Comparison of ENCODE assay signal across 9 mouse cellular contexts in genomic region chr3:95686492-95687167, GRCm38 (mm10). TPM values are rescaled to one million over a fixed set of nuclear protein-coding genes. Genes with fewer than 3 reads are reported as not detected.
DNase-seq lines count a peak whose midpoint lies in the region; ATAC-seq and TF ChIP-seq lines count a peak whose summit lies in the region.
"Had no signal": no experiment of that assay in that cellular context is flagged by ENCODE, and none has a peak within 500 bp of the region (broad histone marks: within the 10 kb centered on the region; RNA-seq: fewer than 3 reads in every experiment).

No protein-coding gene starts in this region.

- no peaks in the 10 kb centered on the region for H3K27me3 ChIP-seq in heart, embryonic 16.5 days (ENCODE audit: control insufficient read depth, insufficient read depth, low read length)
- peaks cover 33% of the 10 kb centered on the region for H3K27me3 ChIP-seq in liver, embryonic 13.5 days

- 0 out of 2 replicates have a peak, but pooled peaks cover 2% of the 10 kb centered on the region for H3K9me3 ChIP-seq in heart, embryonic 16.5 days (replicated peaks; ENCODE audit: control insufficient read depth, low read length)
- no peaks in the 10 kb centered on the region for H3K9me3 ChIP-seq in liver, embryonic 13.5 days (replicated peaks)

- WGBS in heart, embryonic 16.5 days = 52% methylated on average over 8 of the region's 10 CpGs
- 47% methylated on average over 10 of the region's 10 CpGs for WGBS in liver, embryonic 13.5 days (ENCODE audit: insufficient replicate concordance)

- H3K4me2 ChIP-seq in heart, embryonic 16.5 days (ENCODE audit: low read depth, low read length) = peak overlapping the region; percentile 76
- peak overlapping the region; percentile 76; the same call in 1 of the 2 replicates for H3K4me2 ChIP-seq in liver, embryonic 13.5 days

- peak overlapping the region; percentile 91 for H3K27ac ChIP-seq in gastrocnemius, adult 2 months
- no peak overlapping the region for H3K27ac ChIP-seq in cortical plate, adult 2 months (ENCODE audit: insufficient read depth, low read length)
- peak overlapping the region; percentile 92; the same call in 1 of the 2 replicates for H3K27ac ChIP-seq in heart, embryonic 16.5 days (ENCODE audit: low read length)
- H3K27ac ChIP-seq in liver, embryonic 13.5 days = no peak overlapping the region

- no peaks in the 10 kb centered on the region for H3K36me3 ChIP-seq in heart, embryonic 16.5 days (ENCODE audit: control insufficient read depth, insufficient read depth)
- peaks cover 2% of the 10 kb centered on the region; the same call in 1 of the 2 replicates for H3K36me3 ChIP-seq in liver, embryonic 13.5 days

- H3K4me3 ChIP-seq in gastrocnemius, adult 2 months = peak overlapping the region; percentile 86
- H3K4me3 ChIP-seq in cortical plate, adult 2 months (ENCODE audit: insufficient read depth, low read length) = peak overlapping the region; percentile 39; the same call in 1 of the 2 replicates
- peak overlapping the region; percentile 61 for H3K4me3 ChIP-seq in heart, embryonic 16.5 days (ENCODE audit: low read length)
- no peak overlapping the region for H3K4me3 ChIP-seq in liver, embryonic 13.5 days (replicated peaks)

- peak; percentile 54 for DNase-seq in gastrocnemius, adult 2 months
- DNase-seq in gastrocnemius, postnatal 4 days (ENCODE audit: low spot score in 2 of 2) = no peak
- no peak for DNase-seq in liver, embryonic 13.5 days
- no peak for DNase-seq in Muller cell, postnatal 12 days (ENCODE audit: inconsistent ontology term)
- DNase-seq in adipocyte (ENCODE audit: low spot score) = no peak
- DNase-seq in right cerebral cortex, postnatal 25 days = no peak

- intact Hi-C loops in gastrocnemius, adult 2 months (cut with DNase I) = no loop called here

- ATAC-seq in heart, embryonic 16.5 days (replicated peaks; ENCODE audit: extremely low read depth, insufficient read depth, low FRiP score) = no peak
- no peak for ATAC-seq in liver, embryonic 13.5 days (ENCODE audit: low read depth)
- ATAC-seq: CD4-positive, CD25-positive, alpha-beta regulatory T cell, adult 4 months had no signal

- peak overlapping the region; percentile 76 for H3K9ac ChIP-seq in heart, embryonic 16.5 days (ENCODE audit: low read length)
- H3K9ac ChIP-seq in liver, embryonic 13.5 days = no peak overlapping the region

- no peaks in the 10 kb centered on the region for H3K4me1 ChIP-seq in cortical plate, adult 2 months (ENCODE audit: control insufficient read depth, insufficient read depth, low read length)
- peaks cover 55% of the 10 kb centered on the region for H3K4me1 ChIP-seq in heart, embryonic 16.5 days (ENCODE audit: control insufficient read depth, insufficient read depth, low read length)
- peaks cover 43% of the 10 kb centered on the region for H3K4me1 ChIP-seq in liver, embryonic 13.5 days (replicated peaks)

- no peak for TF ChIP-seq POLR2A in cortical plate, adult 2 months (IDR thresholded peaks at IDR 0.05; ENCODE audit: extremely low read depth, insufficient read depth, low read length)

- TF ChIP-seq CTCF in gastrocnemius, adult 2 months (IDR thresholded peaks at IDR 0.05) = no peak
- no peak for TF ChIP-seq CTCF in cortical plate, adult 2 months (IDR thresholded peaks at IDR 0.05; ENCODE audit: extremely low read depth, insufficient read depth, low read length)

RNA-seq across cellular contexts. Expression of gene Adamtsl4, which starts 1.1 kb away (rescaled TPM):
- 10 to 100 TPM; 17.2 to 32.0 TPM for total RNA-seq in gastrocnemius, adult 2 months (2021)
- 10 to 100 TPM; 28.2 to 36.2 TPM for total RNA-seq in gastrocnemius, postnatal 4 days (2021)
- 6.0 and 6.4 TPM in 2 replicates for polyA plus RNA-seq in cortical plate, adult 2 months (2012; rRNA removed)
- polyA plus RNA-seq in heart, embryonic 16.5 days (2015; fragmentation: Nextera tagmentation; extraction: Ambion mirVana) = 8.5 and 13.7 TPM in 2 replicates
- polyA plus RNA-seq in liver, embryonic 13.5 days (2015; fragmentation: Nextera tagmentation; extraction: Ambion mirVana) = 0.37 and 0.83 TPM in 2 replicates

RNA-seq across cellular contexts. Expression of gene Mcl1, which starts 28.0 kb away (rescaled TPM):
- total RNA-seq in gastrocnemius, adult 2 months (2021) = 100 to 1,000 TPM; 110 to 123 TPM
- 100 to 1,000 TPM in 1 of 2 experiments, 10 to 100 TPM in 1; 90.6 to 107 TPM for total RNA-seq in gastrocnemius, postnatal 4 days (2021)
- polyA plus RNA-seq in cortical plate, adult 2 months (2012; rRNA removed) = 37.7 and 39.5 TPM in 2 replicates
- 31.9 and 38.3 TPM in 2 replicates for polyA plus RNA-seq in heart, embryonic 16.5 days (2015; fragmentation: Nextera tagmentation; extraction: Ambion mirVana)
- polyA plus RNA-seq in liver, embryonic 13.5 days (2015; fragmentation: Nextera tagmentation; extraction: Ambion mirVana) = 31.8 and 33.3 TPM in 2 replicates

RNA-seq across cellular contexts. Expression of gene Ecm1, which starts 52.7 kb away (rescaled TPM):
- 10 to 100 TPM; 18.0 to 23.0 TPM for total RNA-seq in gastrocnemius, adult 2 months (2021)
- total RNA-seq in gastrocnemius, postnatal 4 days (2021) = 10 to 100 TPM; 32.4 to 35.5 TPM
- polyA plus RNA-seq in cortical plate, adult 2 months (2012; rRNA removed) = 15.6 and 15.7 TPM in 2 replicates
- 44.1 and 49.2 TPM in 2 replicates for polyA plus RNA-seq in heart, embryonic 16.5 days (2015; fragmentation: Nextera tagmentation; extraction: Ambion mirVana)
- 9.8 and 10.7 TPM in 2 replicates for polyA plus RNA-seq in liver, embryonic 13.5 days (2015; fragmentation: Nextera tagmentation; extraction: Ambion mirVana)

Comparison
In these comparisons a context has a peak if more than half of its experiments do, and no peak if none do; other contexts are left out.
1. H3K27ac ChIP-seq: peak in gastrocnemius, adult 2 months (single experiment) and heart, embryonic 16.5 days (single experiment); none in cortical plate, adult 2 months (single experiment) and liver, embryonic 13.5 days (single experiment).